ENCODE assay signal across 8 mouse cellular contexts in the genomic region with DNA sequence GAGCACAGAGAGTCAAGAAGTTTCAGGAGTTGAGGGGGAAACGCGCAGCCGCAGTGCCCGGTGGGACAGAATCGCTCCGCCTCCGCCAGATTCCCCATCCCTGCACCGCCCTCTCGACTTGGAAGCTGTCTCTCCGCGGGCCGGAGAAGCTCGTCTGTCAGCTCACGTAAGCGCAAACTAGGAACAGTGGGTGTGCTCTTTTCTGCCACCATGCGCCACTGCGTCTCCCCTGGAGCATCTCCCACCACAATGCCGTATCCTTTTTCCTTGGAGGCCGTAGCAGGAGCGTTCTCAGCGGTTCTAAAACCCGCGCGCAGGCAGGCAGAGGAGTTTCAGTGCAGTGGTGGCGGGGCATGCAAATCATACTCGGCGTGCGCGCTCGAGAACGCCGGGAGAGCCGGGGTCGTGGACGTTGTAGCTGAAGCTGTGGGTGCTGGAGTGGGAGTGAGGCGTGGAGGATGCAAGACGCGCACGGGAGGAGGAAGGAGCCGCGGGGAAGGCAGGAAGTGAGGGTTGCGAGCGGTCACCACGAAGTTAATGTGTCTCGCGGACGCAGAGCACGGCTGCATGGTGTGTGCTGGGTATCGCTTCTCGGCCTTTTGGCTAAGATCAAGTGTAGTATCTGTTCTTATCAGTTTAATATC. TPM values are rescaled to one million over a fixed set of nuclear protein-coding genes. Genes with fewer than 3 reads are reported as not detected.
DNase-seq lines count a peak whose midpoint lies in the region; ATAC-seq and TF ChIP-seq lines count a peak whose summit lies in the region.
"Not testable (repeated sequence)": the region's sequence is repeated elsewhere in the genome, so short reads cannot be mapped to it uniquely, and the experiment has no call there.

No protein-coding gene starts in this region.

- not testable (repeated sequence) for H3K9me3 ChIP-seq in forebrain, embryonic 13.5 days (replicated peaks); heart, postnatal 0 days (replicated peaks; ENCODE audit: control insufficient read depth, low read length); liver, embryonic 15.5 days (replicated peaks); neural tube, embryonic 12.5 days; stomach, postnatal 0 days (ENCODE audit: control insufficient read depth, low read length)

- H3K4me2 ChIP-seq in forebrain, embryonic 13.5 days, result peak overlapping the region; percentile 76
- peak overlapping the region; percentile 61 for H3K4me2 ChIP-seq in heart, postnatal 0 days (ENCODE audit: low read depth, low read length)
- peak overlapping the region; percentile 66 for H3K4me2 ChIP-seq in liver, embryonic 15.5 days
- H3K4me2 ChIP-seq in neural tube, embryonic 12.5 days (replicated peaks), result peak overlapping the region; percentile 64
- peak overlapping the region; percentile 69 for H3K4me2 ChIP-seq in stomach, postnatal 0 days (replicated peaks; ENCODE audit: low read depth)

- DNase-seq in CD4-positive, CD25-positive, alpha-beta regulatory T cell, adult 2 months (ENCODE audit: low read depth, low spot score), result peak; percentile 59
- peak; percentile 84 for DNase-seq in heart, postnatal 0 days (ENCODE audit: low spot score)
- DNase-seq in kidney, postnatal 25 days, result peak; percentile 78 to 87
- peak; percentile 64 for DNase-seq in stomach, postnatal 0 days (ENCODE audit: low spot score)

- not testable (repeated sequence) for TF ChIP-seq CTCF in heart, postnatal 0 days (IDR thresholded peaks at IDR 0.05; ENCODE audit: low read depth)
- peak; percentile 30 for TF ChIP-seq CTCF in stomach, postnatal 0 days (IDR thresholded peaks at IDR 0.05; ENCODE audit: low read depth)

- H3K9ac ChIP-seq in forebrain, embryonic 13.5 days, result peak overlapping the region; percentile 70
- peak overlapping the region; percentile 53; the same call in 1 of the 2 replicates for H3K9ac ChIP-seq in heart, postnatal 0 days (replicated peaks; ENCODE audit: low read depth, low read length)
- H3K9ac ChIP-seq in liver, embryonic 15.5 days, result not testable (repeated sequence)
- peak overlapping the region; percentile 61 for H3K9ac ChIP-seq in neural tube, embryonic 12.5 days
- peak overlapping the region; percentile 56 for H3K9ac ChIP-seq in stomach, postnatal 0 days (ENCODE audit: low read length)

- TF ChIP-seq EP300 in heart, postnatal 0 days (IDR thresholded peaks at IDR 0.05; ENCODE audit: low read depth); stomach, postnatal 0 days (optimal IDR thresholded peaks at IDR 0.05): not testable (repeated sequence)

- peak overlapping the region; percentile 73 for H3K4me3 ChIP-seq in brown adipose tissue, adult 24 weeks (ENCODE audit: insufficient read depth, low read depth, low read length)
- peak overlapping the region; percentile 55 for H3K4me3 ChIP-seq in forebrain, embryonic 13.5 days
- H3K4me3 ChIP-seq in heart, postnatal 0 days (ENCODE audit: low read depth, low read length), result peak overlapping the region; percentile 51
- peak overlapping the region; percentile 51 for H3K4me3 ChIP-seq in liver, embryonic 15.5 days (replicated peaks)
- peak overlapping the region; percentile 46 for H3K4me3 ChIP-seq in neural tube, embryonic 12.5 days
- H3K4me3 ChIP-seq in stomach, postnatal 0 days (ENCODE audit: low read depth, low read length), result peak overlapping the region; percentile 56

- not testable (repeated sequence) for H3K36me3 ChIP-seq in forebrain, embryonic 13.5 days (ENCODE audit: poor library complexity, severe bottlenecking); heart, postnatal 0 days (replicated peaks; ENCODE audit: control insufficient read depth, insufficient read depth, low read length); liver, embryonic 15.5 days (replicated peaks); neural tube, embryonic 12.5 days; stomach, postnatal 0 days (ENCODE audit: control insufficient read depth, insufficient read depth, low read length)

- H3K4me1 ChIP-seq in brown adipose tissue, adult 24 weeks (ENCODE audit: control insufficient read depth, insufficient read depth, insufficient read length, low read length); forebrain, embryonic 13.5 days; heart, postnatal 0 days (ENCODE audit: control insufficient read depth, insufficient read depth); liver, embryonic 15.5 days (replicated peaks); neural tube, embryonic 12.5 days; stomach, postnatal 0 days (replicated peaks; ENCODE audit: control insufficient read depth, insufficient read depth): not testable (repeated sequence)

- peak; percentile 89 for ATAC-seq in forebrain, embryonic 13.5 days
- ATAC-seq in heart, postnatal 0 days (ENCODE audit: insufficient read depth, low read depth), result peak; percentile 81
- peak; percentile 77 for ATAC-seq in liver, embryonic 15.5 days (ENCODE audit: insufficient read depth)
- ATAC-seq in neural tube, embryonic 12.5 days (ENCODE audit: low FRiP score, low read depth), result peak; percentile 82
- ATAC-seq in stomach, postnatal 0 days (ENCODE audit: low FRiP score, low TSS enrichment), result peak; percentile 82

- not testable (repeated sequence) for H3K27ac ChIP-seq in brown adipose tissue, adult 24 weeks (replicated peaks; ENCODE audit: low read depth, low read length)
- peak overlapping the region; percentile 72 for H3K27ac ChIP-seq in forebrain, embryonic 13.5 days
- H3K27ac ChIP-seq in heart, postnatal 0 days (ENCODE audit: low read depth), result peak overlapping the region; percentile 79
- peak overlapping the region; percentile 51; the same call in 1 of the 2 replicates for H3K27ac ChIP-seq in liver, embryonic 15.5 days (replicated peaks)
- peak overlapping the region; percentile 50; the same call in 1 of the 2 replicates for H3K27ac ChIP-seq in neural tube, embryonic 12.5 days
- H3K27ac ChIP-seq in stomach, postnatal 0 days (replicated peaks), result peak overlapping the region; percentile 71

- H3K27me3 ChIP-seq in forebrain, embryonic 13.5 days, result peaks cover 27% of the 10 kb centered on the region
- H3K27me3 ChIP-seq in heart, postnatal 0 days (ENCODE audit: control insufficient read depth, insufficient read depth, low read length); neural tube, embryonic 12.5 days (replicated peaks); stomach, postnatal 0 days (ENCODE audit: control insufficient read depth, insufficient read depth, low read length): not testable (repeated sequence)
- peaks cover 47% of the 10 kb centered on the region for H3K27me3 ChIP-seq in liver, embryonic 15.5 days

- WGBS in forebrain, embryonic 13.5 days, result under 1% methylated on average over 36 of the region's 50 CpGs
- WGBS in heart, postnatal 0 days, result under 1% methylated on average over 35 of the region's 50 CpGs
- under 1% methylated on average over 37 of the region's 50 CpGs for WGBS in liver, embryonic 15.5 days (ENCODE audit: insufficient replicate concordance)
- under 1% methylated on average over 38 of the region's 50 CpGs for WGBS in neural tube, embryonic 12.5 days
- WGBS in stomach, postnatal 0 days, result under 1% methylated on average over 35 of the region's 50 CpGs

RNA-seq across cellular contexts. Expression of a gene that starts 24.4 kb away (rescaled TPM):
- 3.6 and 6.4 TPM in 2 replicates for polyA plus RNA-seq in brown adipose tissue, adult 24 weeks (2012; ENCODE audit: insufficient read depth, insufficient read length, missing spikeins)
- 1.3 and 1.5 TPM in 2 replicates for polyA plus RNA-seq in forebrain, embryonic 13.5 days (2015; fragmentation: Nextera tagmentation; extraction: Ambion mirVana)
- total RNA-seq in heart, postnatal 0 days (2014; rRNA removed; ENCODE audit: low replicate concordance), result 11.3 and 12.5 TPM in 2 replicates
- 8.6 and 9.5 TPM in 2 replicates for polyA plus RNA-seq in heart, postnatal 0 days (2015; fragmentation: Nextera tagmentation; extraction: Ambion mirVana)
- polyA plus RNA-seq in liver, embryonic 15.5 days (2015; fragmentation: Nextera tagmentation; extraction: Ambion mirVana), result 7.6 and 8.1 TPM in 2 replicates
- polyA plus RNA-seq in neural tube, embryonic 12.5 days (2016; fragmentation: Nextera tagmentation; extraction: Ambion mirVana), result 31.0 and 40.3 TPM in 2 replicates
- 34.6 and 37.7 TPM in 2 replicates for polyA plus RNA-seq in stomach, postnatal 0 days (2015; fragmentation: Nextera tagmentation; extraction: Ambion mirVana)

RNA-seq across cellular contexts. Expression of a gene that starts 47.6 kb away (rescaled TPM):
- polyA plus RNA-seq in brown adipose tissue, adult 24 weeks (2012; ENCODE audit: insufficient read depth, insufficient read length, missing spikeins), result 37.3 and 39.8 TPM in 2 replicates
- 12.6 and 13.4 TPM in 2 replicates for polyA plus RNA-seq in forebrain, embryonic 13.5 days (2015; fragmentation: Nextera tagmentation; extraction: Ambion mirVana)
- 0.95 and 8.1 TPM in 2 replicates for total RNA-seq in heart, postnatal 0 days (2014; rRNA removed; ENCODE audit: low replicate concordance)
- 31.1 and 31.7 TPM in 2 replicates for polyA plus RNA-seq in heart, postnatal 0 days (2015; fragmentation: Nextera tagmentation; extraction: Ambion mirVana)
- polyA plus RNA-seq in liver, embryonic 15.5 days (2015; fragmentation: Nextera tagmentation; extraction: Ambion mirVana), result 66.1 and 71.5 TPM in 2 replicates
- 13.6 and 14.2 TPM in 2 replicates for polyA plus RNA-seq in neural tube, embryonic 12.5 days (2016; fragmentation: Nextera tagmentation; extraction: Ambion mirVana)
- 44.0 and 44.8 TPM in 2 replicates for polyA plus RNA-seq in stomach, postnatal 0 days (2015; fragmentation: Nextera tagmentation; extraction: Ambion mirVana)

RNA-seq across cellular contexts. Expression of a gene that starts 47.7 kb away (rescaled TPM):
- polyA plus RNA-seq in brown adipose tissue, adult 24 weeks (2012; ENCODE audit: insufficient read depth, insufficient read length, missing spikeins), result not detected in 2 replicates
- 25.8 and 28.1 TPM in 2 replicates for polyA plus RNA-seq in forebrain, embryonic 13.5 days (2015; fragmentation: Nextera tagmentation; extraction: Ambion mirVana)
- not detected in 2 replicates for total RNA-seq in heart, postnatal 0 days (2014; rRNA removed; ENCODE audit: low replicate concordance)
- 0.12 TPM in 1 of 2 replicates, not detected in the other for polyA plus RNA-seq in heart, postnatal 0 days (2015; fragmentation: Nextera tagmentation; extraction: Ambion mirVana)
- 0.79 and 0.96 TPM in 2 replicates for polyA plus RNA-seq in liver, embryonic 15.5 days (2015; fragmentation: Nextera tagmentation; extraction: Ambion mirVana)
- polyA plus RNA-seq in neural tube, embryonic 12.5 days (2016; fragmentation: Nextera tagmentation; extraction: Ambion mirVana), result 29.2 and 30.2 TPM in 2 replicates
- polyA plus RNA-seq in stomach, postnatal 0 days (2015; fragmentation: Nextera tagmentation; extraction: Ambion mirVana), result 0.69 and 0.87 TPM in 2 replicates

Comparison
In these comparisons a context has a peak if more than half of its experiments do, and no peak if none do; other contexts are left out.
1. RNA of a gene that starts 47.7 kb away (polyA plus RNA-seq): 29.2 to 30.2 TPM in neural tube, embryonic 12.5 days and 25.8 to 28.1 TPM in forebrain, embryonic 13.5 days; 0.79 to 0.96 TPM in liver, embryonic 15.5 days, 0.69 to 0.87 TPM in stomach, postnatal 0 days, 0.12 TPM in heart, postnatal 0 days and not detected in brown adipose tissue, adult 24 weeks; every median in the first group is over 10 times any median in the second.
2. Peak in every context shown above with its lines, with median percentiles within 50 percentile points of each other: DNase-seq, H3K4me3 ChIP-seq, ATAC-seq and H3K4me2 ChIP-seq.